Mouse (Mus musculus) hindbrain, embryonic 12.5 days (tissue): ENCODE measurements around the gene Mtfmt. TPM values are rescaled to one million over a fixed set of nuclear protein-coding genes. Genes with fewer than 3 reads are reported as not detected.

Experiments used
- ATAC-seq: fragments of 200-750 bp; cut with Nextera tagmentation; 2 replicates; pipeline ENCODE4 v1.8.0; 2017; ENCODE audit warnings: moderate TSS enrichment; ENCODE audit not compliant: low FRiP score
- H3K27ac ChIP-seq: fragments of 300-500 bp; sonication (generic); 2 replicates; pipeline ENCODE4 v1.5.1; 2016; ENCODE audit warnings: mild to moderate bottlenecking
- H3K27me3 ChIP-seq: fragments of 300-500 bp; sonication (generic); 2 replicates; pipeline ENCODE4 v1.6.1; 2016; ENCODE audit warnings: mild to moderate bottlenecking
- H3K36me3 ChIP-seq: fragments of 300-500 bp; sonication (generic); 2 replicates; pipeline ENCODE4 v1.6.1; 2016; ENCODE audit warnings: mild to moderate bottlenecking
- H3K4me1 ChIP-seq: fragments of 300-500 bp; sonication (generic); 2 replicates; pipeline ENCODE4 v1.6.1; 2016
- H3K4me2 ChIP-seq: fragments of 300-500 bp; sonication (generic); replicated peaks from 2 replicates; pipeline ENCODE4 v1.6.1; 2016; ENCODE audit warnings: mild to moderate bottlenecking
- H3K4me3 ChIP-seq: fragments of 300-500 bp; sonication (generic); 2 replicates; pipeline ENCODE4 v1.5.1; 2016; ENCODE audit warnings: mild to moderate bottlenecking
- H3K9ac ChIP-seq: fragments of 300-500 bp; sonication (generic); 2 replicates; pipeline ENCODE4 v1.6.1; 2016; ENCODE audit warnings: mild to moderate bottlenecking, moderate library complexity
- H3K9me3 ChIP-seq: fragments of 300-500 bp; sonication (generic); replicated peaks from 2 replicates; pipeline ENCODE4 v1.6.1; 2016; ENCODE audit warnings: mild to moderate bottlenecking
- WGBS: fragments of 180-500 bp; shearing (Covaris S2); methylation state at CpG from one replicate; pipeline ENCODE4 v1.1.7; 2016; 5-methylcytosine and 5-hydroxymethylcytosine counted together
- polyA plus RNA-seq: library from polyadenylated mRNA; unstranded; fragments of >200 nt; fragmentation: Nextera tagmentation; extraction: Ambion mirVana; gene quantifications from 2 replicates; pipeline ENCODE4 v1.2.1, GENCODE M21; 2016

The Mtfmt gene
- polyA plus RNA-seq, 1 experiment from 2014 or later = 28.4 TPM

DNA sequence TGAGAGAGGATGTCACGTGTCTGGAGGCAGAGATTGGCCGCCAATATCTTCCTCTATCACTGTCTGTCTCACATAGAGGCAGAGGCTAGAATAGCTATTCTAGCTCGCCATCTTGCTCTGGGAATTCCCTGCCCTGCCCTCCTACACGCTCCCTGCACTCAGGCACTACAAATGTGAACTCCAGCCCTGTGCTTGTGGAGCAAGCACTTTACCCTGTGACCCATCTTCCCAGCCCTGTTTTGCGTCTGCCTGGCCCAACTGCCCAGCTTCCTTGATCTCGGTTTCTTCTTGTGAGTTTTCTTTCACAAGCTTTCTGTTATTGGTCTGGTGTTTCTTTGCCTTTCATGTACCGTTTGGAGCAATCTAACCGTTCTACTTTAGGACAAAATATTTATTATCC, 43.6 kb downstream of the Mtfmt start:
- no peaks in the 10 kb centered on the region for H3K9me3 ChIP-seq
- H3K4me2 ChIP-seq = no peak overlapping the region
- H3K27ac ChIP-seq = no peak overlapping the region
- H3K36me3 ChIP-seq = peaks cover 76% of the 10 kb centered on the region
- no peak overlapping the region for H3K9ac ChIP-seq
- WGBS = 92% methylated on average over 8 of the region's 8 CpGs
- H3K4me3 ChIP-seq = no peak overlapping the region
- ATAC-seq = no peak
- H3K4me1 ChIP-seq = no peaks in the 10 kb centered on the region
- no peaks in the 10 kb centered on the region for H3K27me3 ChIP-seq

DNA sequence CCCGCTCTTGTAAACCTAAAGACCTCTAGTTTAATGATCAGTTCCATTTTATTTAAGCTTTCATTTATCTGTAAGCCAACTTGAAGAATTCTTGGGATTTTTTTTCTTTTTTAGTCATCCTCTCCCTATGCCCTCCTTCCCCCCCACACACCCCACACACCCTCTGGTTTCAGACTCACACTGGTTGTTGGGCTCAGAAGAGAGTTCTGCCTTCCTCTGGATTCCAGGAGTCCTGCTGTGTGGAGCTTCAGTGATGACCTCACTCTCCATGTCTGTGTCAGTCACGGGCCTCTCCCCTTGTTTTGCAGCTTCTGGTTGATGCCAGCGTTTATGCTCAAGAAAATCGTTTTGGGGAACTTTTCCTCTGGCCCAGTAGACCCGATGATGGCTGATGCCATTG, 44.5 kb downstream of the Mtfmt start:
- H3K36me3 ChIP-seq = peaks cover 78% of the 10 kb centered on the region
- H3K27me3 ChIP-seq = no peaks in the 10 kb centered on the region
- no peaks in the 10 kb centered on the region for H3K4me1 ChIP-seq
- no peak overlapping the region for H3K9ac ChIP-seq
- H3K27ac ChIP-seq = no peak overlapping the region
- 86% methylated on average over 5 of the region's 5 CpGs for WGBS
- H3K9me3 ChIP-seq = no peaks in the 10 kb centered on the region
- no peak for ATAC-seq
- H3K4me3 ChIP-seq = no peak overlapping the region
- no peak overlapping the region for H3K4me2 ChIP-seq

DNA sequence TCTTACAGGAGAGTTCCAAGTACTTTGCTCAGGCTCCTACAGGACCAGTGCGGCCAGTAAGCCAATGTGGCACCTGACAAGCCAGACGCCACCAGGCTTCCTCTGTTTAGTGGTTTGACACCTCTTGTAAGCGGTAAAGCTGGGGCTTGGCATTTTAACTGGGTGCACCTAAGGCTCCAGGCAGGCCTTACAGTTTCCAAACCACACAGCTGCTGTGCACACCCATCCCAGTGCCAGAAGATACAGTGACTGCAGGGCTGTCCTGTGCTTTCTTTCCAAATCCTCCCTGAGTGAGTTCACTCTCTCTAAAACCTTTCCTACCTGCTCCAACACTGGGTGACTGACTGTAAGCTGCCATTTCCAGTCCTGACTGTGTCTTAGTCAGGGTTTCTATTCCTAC, 55.9 kb downstream of the Mtfmt start:
- Histone ChIP-seq H3K4me3 (no peak overlapping the region), H3K27me3 (no peaks in the 10 kb centered on the region), H3K9ac (no peak overlapping the region), H3K36me3 (peaks cover 31% of the 10 kb centered on the region), H3K9me3 (no peaks in the 10 kb centered on the region), H3K27ac (no peak overlapping the region), H3K4me1 (no peaks in the 10 kb centered on the region), H3K4me2 (no peak overlapping the region)
- ATAC-seq = no peak
- 91% methylated on average over 3 of the region's 3 CpGs for WGBS

- peaks cover 23% of the 10 kb centered on the region; the same call in 1 of the 2 replicates for H3K36me3 ChIP-seq
- H3K4me1 ChIP-seq = no peaks in the 10 kb centered on the region
- no peak overlapping the region for H3K4me3 ChIP-seq
- H3K9me3 ChIP-seq = no peaks in the 10 kb centered on the region
- no peak overlapping the region for H3K9ac ChIP-seq
- no peak for ATAC-seq
- H3K27ac ChIP-seq = no peak overlapping the region
- 88% methylated on average over 2 of the region's 2 CpGs for WGBS
- no peak overlapping the region for H3K4me2 ChIP-seq
- no peaks in the 10 kb centered on the region for H3K27me3 ChIP-seq
These were observed 56.8 kb downstream of the Mtfmt start for GRCm38 (mm10) chr9:65492351-65492750.

DNA sequence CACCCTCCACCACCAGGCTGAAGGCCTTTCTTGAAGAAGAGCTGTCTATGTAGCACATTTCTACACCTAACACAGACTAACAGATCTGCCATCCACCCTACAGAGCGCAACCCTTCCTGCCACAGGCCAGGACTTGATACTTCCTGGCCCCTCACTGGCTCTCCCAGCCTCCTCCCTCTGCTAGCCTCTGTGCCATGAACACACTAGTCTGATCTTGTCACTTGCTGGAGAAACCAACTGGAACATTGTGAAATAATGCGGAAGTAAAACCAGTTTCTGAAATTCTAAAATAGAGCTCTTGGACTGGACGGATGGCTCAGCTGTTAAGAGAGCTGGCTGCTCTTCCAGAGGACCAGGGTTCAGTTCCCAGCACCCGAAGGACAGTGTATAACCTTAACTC, 57.3 kb downstream of the Mtfmt start:
- Histone ChIP-seq H3K4me3 (no peak overlapping the region), H3K4me2 (no peak overlapping the region), H3K9ac (no peak overlapping the region), H3K27me3 (no peaks in the 10 kb centered on the region), H3K36me3 (peaks cover 18% of the 10 kb centered on the region; the same call in 1 of the 2 replicates), H3K27ac (no peak overlapping the region), H3K4me1 (no peaks in the 10 kb centered on the region), H3K9me3 (no peaks in the 10 kb centered on the region)
- no peak for ATAC-seq
- 92% methylated on average over 4 of the region's 4 CpGs for WGBS

DNA sequence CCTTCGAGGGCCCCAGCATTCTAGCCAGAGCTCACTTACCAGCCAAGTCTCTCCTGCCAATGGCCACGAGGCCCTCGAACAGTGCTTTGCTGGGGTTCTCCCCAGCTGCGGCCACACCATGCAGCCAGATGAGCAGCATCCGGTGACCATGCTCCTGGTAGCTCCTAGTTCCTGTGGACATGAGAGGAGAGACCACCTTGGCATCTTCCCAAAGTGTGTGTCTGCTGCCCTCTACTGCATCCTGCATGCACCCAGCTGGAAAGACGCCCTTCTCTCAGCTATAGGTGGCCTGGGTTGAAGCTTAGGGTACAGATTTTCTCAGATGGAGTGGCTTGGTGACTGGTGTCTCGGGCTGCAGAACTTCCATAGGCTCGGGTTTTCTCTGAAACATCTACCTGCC, 66.6 kb downstream of the Mtfmt start:
- Histone ChIP-seq H3K36me3 (no peaks in the 10 kb centered on the region), H3K27me3 (no peaks in the 10 kb centered on the region), H3K9me3 (no peaks in the 10 kb centered on the region), H3K9ac (no peak overlapping the region), H3K4me1 (no peaks in the 10 kb centered on the region), H3K4me2 (no peak overlapping the region), H3K4me3 (no peak overlapping the region), H3K27ac (no peak overlapping the region)
- no peak for ATAC-seq
- WGBS = 65% methylated on average over 8 of the region's 8 CpGs

Other genes starting within 250 kb of the Mtfmt start
- 5.8 and 6.4 TPM in 2 replicates for gene Parp16, start 240.4 kb upstream of the Mtfmt start, polyA plus RNA-seq
- 0.41 and 0.73 TPM in 2 replicates for gene Cilp, start 170.6 kb upstream of the Mtfmt start, polyA plus RNA-seq
- gene Clpx, start 141.5 kb upstream of the Mtfmt start, polyA plus RNA-seq = 47.4 and 54.7 TPM in 2 replicates
- gene Pdcd7, start 89.7 kb upstream of the Mtfmt start, polyA plus RNA-seq = 13.3 and 14.0 TPM in 2 replicates
- 0.72 and 1.1 TPM in 2 replicates for gene Ubap1l, start 74.7 kb upstream of the Mtfmt start, polyA plus RNA-seq
- gene Kbtbd13, start 44.1 kb upstream of the Mtfmt start, polyA plus RNA-seq = 0.74 and 1.0 TPM in 2 replicates
- 7.8 and 8.4 TPM in 2 replicates for gene Rasl12, start 37.3 kb upstream of the Mtfmt start, polyA plus RNA-seq
- gene Slc51b, start 12.8 kb upstream of the Mtfmt start, polyA plus RNA-seq = not detected in 2 replicates
- gene Spg21, start 25.2 kb downstream of the Mtfmt start, polyA plus RNA-seq = 121 and 136 TPM in 2 replicates
- 0.22 TPM in 1 of 2 replicates, not detected in the other for gene Ankdd1a, start 84.4 kb downstream of the Mtfmt start, polyA plus RNA-seq
- 12.4 and 14.1 TPM in 2 replicates for gene Plekho2, start 144.3 kb downstream of the Mtfmt start, polyA plus RNA-seq
- gene Pif1, start 151.4 kb downstream of the Mtfmt start, polyA plus RNA-seq = 13.9 and 16.5 TPM in 2 replicates
- 13.7 and 15.0 TPM in 2 replicates for gene Rbpms2, start 193.9 kb downstream of the Mtfmt start, polyA plus RNA-seq
- gene Oaz2, start 232.2 kb downstream of the Mtfmt start, polyA plus RNA-seq = 312 and 323 TPM in 2 replicates